In the genomic region with DNA sequence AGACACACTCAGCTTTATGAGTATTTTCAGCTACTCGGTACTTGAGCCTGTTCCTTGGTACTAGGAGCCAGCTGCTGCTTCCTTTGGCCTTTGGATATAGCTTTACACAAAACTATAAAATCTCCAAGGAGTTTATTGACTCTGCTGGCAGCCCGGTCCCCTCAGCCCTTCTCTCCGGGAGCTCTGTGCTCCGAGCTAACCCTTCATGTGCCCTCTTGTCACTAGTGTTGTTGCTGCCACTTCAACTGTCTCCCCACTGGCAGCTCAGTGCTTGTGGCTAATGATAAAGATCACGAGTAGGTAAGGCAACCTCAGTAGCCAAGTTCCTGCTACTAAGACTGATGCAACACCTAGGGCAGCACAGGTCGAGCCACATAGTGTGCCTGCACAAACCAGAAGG, we compare ENCODE assay signal across 29 mouse cellular contexts. TPM values are rescaled to one million over a fixed set of nuclear protein-coding genes. Genes with fewer than 3 reads are reported as not detected.
"Had no signal": no experiment of that assay in that cellular context is flagged by ENCODE, and none has a peak within 500 bp of the region (broad histone marks: within the 10 kb centered on the region; RNA-seq: fewer than 3 reads in every experiment).

No protein-coding gene starts in this region.

- H3K9me3 ChIP-seq: heart, embryonic 13.5 days; heart, embryonic 15.5 days; hindbrain, embryonic 13.5 days; hindbrain, embryonic 15.5 days; kidney, embryonic 15.5 days; limb, embryonic 13.5 days; limb, embryonic 15.5 days; liver, embryonic 12.5 days had no signal

- H3K9ac ChIP-seq: heart, embryonic 13.5 days; heart, embryonic 15.5 days; hindbrain, embryonic 13.5 days; hindbrain, embryonic 15.5 days; kidney, embryonic 15.5 days; limb, embryonic 13.5 days; limb, embryonic 15.5 days; liver, embryonic 12.5 days; liver, embryonic 14.5 days had no signal

- H3K27me3 ChIP-seq: heart, embryonic 13.5 days; heart, embryonic 15.5 days; hindbrain, embryonic 13.5 days; hindbrain, embryonic 15.5 days; kidney, embryonic 15.5 days; limb, embryonic 13.5 days; limb, embryonic 15.5 days; liver, embryonic 12.5 days had no signal

- H3K4me1 ChIP-seq: heart, embryonic 13.5 days; heart, embryonic 15.5 days; hindbrain, embryonic 13.5 days; hindbrain, embryonic 15.5 days; kidney, embryonic 15.5 days; limb, embryonic 13.5 days; limb, embryonic 15.5 days had no signal

- H3K4me3 ChIP-seq: heart, embryonic 13.5 days; heart, embryonic 15.5 days; hindbrain, embryonic 13.5 days; hindbrain, embryonic 15.5 days; kidney, embryonic 15.5 days; limb, embryonic 13.5 days; limb, embryonic 15.5 days; liver, embryonic 12.5 days had no signal

- DNase-seq: gastrocnemius, postnatal 14 days; gastrocnemius, postnatal 36 days; heart, adult 18-20 months; kidney, adult 11 months; kidney, adult 2 months; kidney, adult 9 months; kidney, postnatal 14 days; kidney, postnatal 36 days; layer of hippocampus, adult 9-11 months; layer of hippocampus, postnatal 36 days; left cerebral cortex, postnatal 4 days had no signal

- H3K4me2 ChIP-seq: heart, embryonic 11.5 days; heart, embryonic 13.5 days; heart, embryonic 15.5 days; hindbrain, embryonic 13.5 days; hindbrain, embryonic 15.5 days; kidney, embryonic 15.5 days; limb, embryonic 13.5 days; limb, embryonic 15.5 days; liver, embryonic 12.5 days had no signal

- H3K27ac ChIP-seq: heart, embryonic 13.5 days; heart, embryonic 15.5 days; hindbrain, embryonic 13.5 days; hindbrain, embryonic 15.5 days; hindbrain, postnatal 0 days; kidney, embryonic 15.5 days; kidney, postnatal 0 days; limb, embryonic 13.5 days; limb, embryonic 15.5 days; liver, embryonic 12.5 days; liver, embryonic 14.5 days had no signal

- ATAC-seq: hindbrain, postnatal 0 days; intestine, embryonic 16.5 days; liver, embryonic 12.5 days had no signal

RNA-seq across cellular contexts. Expression of a gene that starts 52.7 kb away (rescaled TPM):
- total RNA-seq: gastrocnemius, adult 18-20 months; gastrocnemius, adult 8-10 months; gastrocnemius, postnatal 14 days; gastrocnemius, postnatal 36 days; heart, postnatal 25 days; liver, adult 2 months had no signal
- polyA plus RNA-seq: heart, embryonic 13.5 days; heart, postnatal 0 days; kidney, embryonic 15.5 days; kidney, postnatal 0 days; liver, embryonic 12.5 days had no signal
